ENCODE assay signal across 7 mouse cellular contexts in genomic region chr15:98167645-98168621, GRCm38 (mm10). TPM values are rescaled to one million over a fixed set of nuclear protein-coding genes. Genes with fewer than 3 reads are reported as not detected.
DNase-seq lines count a peak whose midpoint lies in the region; ATAC-seq and TF ChIP-seq lines count a peak whose summit lies in the region.

No protein-coding gene starts in this region.

- H3K9me3 ChIP-seq in limb, embryonic 10.5 days (replicated peaks): no peaks in the 10 kb centered on the region
- H3K9me3 ChIP-seq in midbrain, embryonic 14.5 days (ENCODE audit: control insufficient read depth, low read length): no peaks in the 10 kb centered on the region

- TF ChIP-seq POLR2A in kidney, adult 2 months (IDR thresholded peaks at IDR 0.05; ENCODE audit: low read depth, low read length): no peak

- peak; percentile 91 for ATAC-seq in midbrain, embryonic 14.5 days (ENCODE audit: low FRiP score, low TSS enrichment)

- 8% methylated on average over 69 of the region's 69 CpGs for WGBS in kidney, adult 2 months
- WGBS in limb, embryonic 10.5 days: 1% methylated on average over 69 of the region's 69 CpGs
- WGBS in midbrain, embryonic 14.5 days: under 1% methylated on average over 69 of the region's 69 CpGs

- no peaks in the 10 kb centered on the region for H3K36me3 ChIP-seq in kidney, adult 2 months (ENCODE audit: control insufficient read depth, insufficient read depth, low read length)
- no peaks in the 10 kb centered on the region for H3K36me3 ChIP-seq in limb, embryonic 10.5 days
- no peaks in the 10 kb centered on the region for H3K36me3 ChIP-seq in midbrain, embryonic 14.5 days (ENCODE audit: control insufficient read depth, insufficient read depth, low read length)

- peak overlapping the region; percentile 81 for H3K4me2 ChIP-seq in midbrain, embryonic 14.5 days (ENCODE audit: low read length)

- H3K9ac ChIP-seq in midbrain, embryonic 14.5 days (replicated peaks; ENCODE audit: low read length): peak overlapping the region; percentile 66

- H3K4me1 ChIP-seq in kidney, adult 2 months (ENCODE audit: control insufficient read depth, insufficient read depth, low read length): no peaks in the 10 kb centered on the region
- H3K4me1 ChIP-seq in limb, embryonic 10.5 days: peaks cover 19% of the 10 kb centered on the region
- peaks cover 33% of the 10 kb centered on the region for H3K4me1 ChIP-seq in midbrain, embryonic 14.5 days (ENCODE audit: control insufficient read depth, insufficient read depth, low read length)

- H3K27ac ChIP-seq in kidney, adult 2 months (ENCODE audit: insufficient read depth, low read depth, low read length): no peak overlapping the region
- peak overlapping the region; percentile 64 for H3K27ac ChIP-seq in limb, embryonic 10.5 days
- peak overlapping the region; percentile 91 for H3K27ac ChIP-seq in midbrain, embryonic 14.5 days (replicated peaks; ENCODE audit: low read depth, low read length)

- 0 out of 2 replicates have a peak, but pooled peaks cover 4% of the 10 kb centered on the region for H3K27me3 ChIP-seq in kidney, adult 2 months (replicated peaks; ENCODE audit: control insufficient read depth, insufficient read depth, low read length)
- peaks cover 84% of the 10 kb centered on the region for H3K27me3 ChIP-seq in limb, embryonic 10.5 days (ENCODE audit: low read depth, poor library complexity, severe bottlenecking)
- H3K27me3 ChIP-seq in midbrain, embryonic 14.5 days (ENCODE audit: control insufficient read depth, insufficient read depth, low read length): peaks cover 6% of the 10 kb centered on the region; the same call in 1 of the 2 replicates

- DNase-seq in adrenal gland, adult 8-10 months: peak; percentile 81
- DNase-seq in embryo, embryonic 10 days (ENCODE audit: low spot score): peak; percentile 98
- DNase-seq in heart, adult 9 months (ENCODE audit: low spot score in 2 of 2): peak; percentile 69 to 70
- DNase-seq in kidney, adult 2 months: peak; percentile 73
- peak; percentile 87 for DNase-seq in limb, embryonic 10.5 days (ENCODE audit: low spot score)
- DNase-seq in midbrain, embryonic 14.5 days: peak; percentile 99
- DNase-seq in spleen, postnatal 36 days (ENCODE audit: low spot score in 2 of 2): peak; percentile 60 to 67

- no peak for TF ChIP-seq CTCF in kidney, adult 2 months (conservative IDR thresholded peaks at IDR 0.05; ENCODE audit: insufficient read depth, insufficient read length, low read depth, low read length)

- H3K4me3 ChIP-seq in kidney, adult 2 months (ENCODE audit: insufficient read depth, low read depth, low read length): peak overlapping the region; percentile 30; the same call in 1 of the 2 replicates
- peak overlapping the region; percentile 62 for H3K4me3 ChIP-seq in limb, embryonic 10.5 days
- H3K4me3 ChIP-seq in midbrain, embryonic 14.5 days (replicated peaks; ENCODE audit: low read depth, low read length): peak overlapping the region; percentile 59

RNA-seq across cellular contexts. Expression of gene Ccdc184, which starts 1.0 kb away (rescaled TPM):
- total RNA-seq in adrenal gland, adult 8-10 months (2022): 1 to 10 TPM in 2 of 4 experiments, under 1 TPM in 2; 0.59 to 1.3 (median 1.0) TPM
- polyA plus RNA-seq in kidney, adult 2 months (2012; rRNA removed): 0.19 and 0.45 TPM in 2 replicates
- 0.11 and 0.33 TPM in 2 replicates for polyA plus RNA-seq in limb, embryonic 10.5 days (2016; fragmentation: Nextera tagmentation; extraction: Ambion mirVana)
- 98.5 and 102 TPM in 2 replicates for polyA plus RNA-seq in midbrain, embryonic 14.5 days (2014; fragmentation: Nextera tagmentation; extraction: Ambion mirVana)

RNA-seq across cellular contexts. Expression of gene Asb8, which starts 2.5 kb away (rescaled TPM):
- total RNA-seq in adrenal gland, adult 8-10 months (2022): 10 to 100 TPM; 39.6 to 49.2 (median 43.8) TPM
- polyA plus RNA-seq in kidney, adult 2 months (2012; rRNA removed): 46.8 and 52.5 TPM in 2 replicates
- 36.1 and 40.4 TPM in 2 replicates for polyA plus RNA-seq in limb, embryonic 10.5 days (2016; fragmentation: Nextera tagmentation; extraction: Ambion mirVana)
- 65.9 and 71.8 TPM in 2 replicates for polyA plus RNA-seq in midbrain, embryonic 14.5 days (2014; fragmentation: Nextera tagmentation; extraction: Ambion mirVana)

RNA-seq across cellular contexts. Expression of gene Olfr288, which starts 27.4 kb away (rescaled TPM):
- total RNA-seq in adrenal gland, adult 8-10 months (2022): not detected
- polyA plus RNA-seq in kidney, adult 2 months (2012; rRNA removed): not detected in 2 replicates
- not detected in 2 replicates for polyA plus RNA-seq in limb, embryonic 10.5 days (2016; fragmentation: Nextera tagmentation; extraction: Ambion mirVana)
- not detected in 2 replicates for polyA plus RNA-seq in midbrain, embryonic 14.5 days (2014; fragmentation: Nextera tagmentation; extraction: Ambion mirVana)

RNA-seq across cellular contexts. Expression of gene Gm44579, which starts 52.8 kb away (rescaled TPM):
- total RNA-seq in adrenal gland, adult 8-10 months (2022): not detected
- polyA plus RNA-seq in kidney, adult 2 months (2012; rRNA removed): not detected in 2 replicates
- not detected in 2 replicates for polyA plus RNA-seq in limb, embryonic 10.5 days (2016; fragmentation: Nextera tagmentation; extraction: Ambion mirVana)
- not detected in 2 replicates for polyA plus RNA-seq in midbrain, embryonic 14.5 days (2014; fragmentation: Nextera tagmentation; extraction: Ambion mirVana)

RNA-seq across cellular contexts. Expression of gene Olfr287, which starts 52.9 kb away (rescaled TPM):
- under 1 TPM in 1 of 4 experiments, not detected in 3; 0.38 TPM for total RNA-seq in adrenal gland, adult 8-10 months (2022)
- polyA plus RNA-seq in kidney, adult 2 months (2012; rRNA removed): not detected in 2 replicates
- polyA plus RNA-seq in limb, embryonic 10.5 days (2016; fragmentation: Nextera tagmentation; extraction: Ambion mirVana): not detected in 2 replicates
- polyA plus RNA-seq in midbrain, embryonic 14.5 days (2014; fragmentation: Nextera tagmentation; extraction: Ambion mirVana): 0.17 TPM in 1 of 2 replicates, not detected in the other

Comparison
In these comparisons a context has a peak if more than half of its experiments do, and no peak if none do; other contexts are left out.
1. RNA of gene Ccdc184, which starts 1.0 kb away (polyA plus RNA-seq): 98.5 to 102 TPM in midbrain, embryonic 14.5 days; 0.11 to 0.33 TPM in limb, embryonic 10.5 days and 0.19 to 0.45 TPM in kidney, adult 2 months; every median in the first group is over 10 times any median in the second.
2. Peak in every context shown above with its lines, with median percentiles within 50 percentile points of each other: DNase-seq and H3K4me3 ChIP-seq.